Mouse (Mus musculus): ENCODE measurements at regions not wholly inside any gene's neighbourhood (a gene's known extent, or its start where the extent isn't known, plus 50 kb on each side); places are given as distances from the start of the nearest gene placed in this dataset.

DNA sequence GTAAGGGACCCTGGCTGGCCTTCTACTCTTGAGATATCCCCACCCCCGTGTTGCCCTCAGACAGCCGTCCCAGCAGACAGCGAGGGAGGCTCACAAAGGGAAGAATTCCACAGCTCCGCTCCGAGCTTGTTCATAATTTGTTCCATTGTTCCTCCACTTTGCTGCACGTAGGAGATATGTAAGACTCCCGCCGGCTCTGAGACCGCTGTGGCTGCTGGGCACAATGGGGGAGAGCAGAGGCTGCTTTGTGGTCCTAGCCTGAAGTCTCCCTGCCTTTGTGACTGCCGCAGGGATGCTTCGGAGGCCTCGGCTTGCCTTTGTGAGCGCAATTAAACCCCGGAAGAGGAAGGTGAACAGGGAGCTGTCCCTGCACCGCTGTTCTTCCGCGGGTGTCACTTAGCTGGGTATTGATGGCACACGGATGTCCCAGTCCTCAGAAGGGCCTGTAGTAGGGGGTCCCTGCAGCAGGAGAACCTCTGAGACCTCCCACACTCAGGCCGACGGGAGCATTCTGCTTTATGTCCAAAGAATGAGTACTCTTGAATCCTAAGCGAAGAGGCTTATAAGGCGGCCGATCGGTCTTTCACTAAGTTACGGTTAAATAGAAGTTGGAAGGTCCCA, 201.3 kb upstream of the Sall1 start:
- Histone ChIP-seq H3K9ac (no peak overlapping the region), H3K4me3 (replicated peaks) (0 out of 2 replicates have a peak overlapping the region, but pooled peaks have one; percentile 10), H3K27me3 (replicated peaks) (0 out of 2 replicates have a peak, but pooled peaks cover 3% of the 10 kb centered on the region), H3K4me1 (replicated peaks) (0 out of 2 replicates have a peak, but pooled peaks cover 6% of the 10 kb centered on the region), H3K27ac (no peak overlapping the region), H3K9me3 (no peaks in the 10 kb centered on the region), H3K4me2 (replicated peaks) (peak overlapping the region; percentile 53), H3K36me3 (no peaks in the 10 kb centered on the region)
- 28% methylated on average over 25 of the region's 25 CpGs for WGBS
- ATAC-seq = no peak

DNA sequence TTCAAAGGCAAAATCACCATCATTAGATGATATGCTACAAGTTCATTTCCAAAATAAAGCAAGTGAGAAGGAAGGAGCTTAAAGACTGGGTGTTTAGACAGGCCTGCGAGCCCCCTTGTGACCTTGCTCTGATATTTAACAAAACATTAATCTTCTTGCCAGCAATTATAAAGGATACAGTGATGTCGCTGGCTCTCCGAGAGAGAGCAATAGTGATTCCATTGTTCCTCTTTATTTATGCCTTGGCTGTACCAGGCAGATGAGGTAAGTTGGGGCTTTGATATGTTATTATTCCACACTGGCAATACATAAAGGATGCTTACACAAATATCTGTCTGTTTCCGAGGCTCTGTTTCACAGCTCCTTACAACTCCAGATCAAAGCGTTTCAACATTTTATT, 197.7 kb upstream of the Sall1 start:
- WGBS = 40% methylated on average over 5 of the region's 5 CpGs
- H3K36me3 ChIP-seq = no peaks in the 10 kb centered on the region
- H3K9ac ChIP-seq = no peak overlapping the region
- no peak overlapping the region for H3K4me2 ChIP-seq (replicated peaks)
- H3K27ac ChIP-seq = no peak overlapping the region
- H3K4me1 ChIP-seq (replicated peaks) = 0 out of 2 replicates have a peak, but pooled peaks cover 6% of the 10 kb centered on the region
- no peak overlapping the region for H3K4me3 ChIP-seq (replicated peaks)
- ATAC-seq = no peak
- no peaks in the 10 kb centered on the region for H3K9me3 ChIP-seq
- 0 out of 2 replicates have a peak, but pooled peaks cover 3% of the 10 kb centered on the region for H3K27me3 ChIP-seq (replicated peaks)

DNA sequence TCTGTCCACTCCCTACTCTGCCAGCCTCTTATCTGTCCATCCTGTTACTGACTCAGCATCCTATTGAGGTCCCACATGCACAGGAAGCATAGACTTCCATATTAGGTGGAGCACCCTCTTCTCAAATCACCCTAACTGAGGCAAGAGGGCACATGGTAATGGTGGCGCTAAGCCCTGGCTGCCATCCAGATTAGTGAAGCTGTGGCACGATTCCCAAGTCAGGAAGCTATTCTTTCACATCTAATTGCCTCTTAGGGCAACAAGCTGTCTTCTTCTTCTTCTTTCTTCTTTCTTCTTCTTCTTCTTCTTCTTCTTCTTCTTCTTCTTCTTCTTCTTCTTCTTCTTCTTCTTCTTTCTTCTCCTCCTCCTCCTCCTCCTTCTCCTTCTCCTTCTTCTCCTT, 195.7 kb upstream of the Sall1 start:
- Histone ChIP-seq H3K27me3 (replicated peaks) (no peaks in the 10 kb centered on the region), H3K9ac (no peak overlapping the region), H3K36me3 (no peaks in the 10 kb centered on the region), H3K4me2 (replicated peaks) (no peak overlapping the region), H3K4me1 (replicated peaks) (no peaks in the 10 kb centered on the region), H3K27ac (no peak overlapping the region), H3K9me3 (no peaks in the 10 kb centered on the region), H3K4me3 (replicated peaks) (no peak overlapping the region)
- 86% methylated on average over 2 of the region's 2 CpGs for WGBS
- ATAC-seq = no peak

DNA sequence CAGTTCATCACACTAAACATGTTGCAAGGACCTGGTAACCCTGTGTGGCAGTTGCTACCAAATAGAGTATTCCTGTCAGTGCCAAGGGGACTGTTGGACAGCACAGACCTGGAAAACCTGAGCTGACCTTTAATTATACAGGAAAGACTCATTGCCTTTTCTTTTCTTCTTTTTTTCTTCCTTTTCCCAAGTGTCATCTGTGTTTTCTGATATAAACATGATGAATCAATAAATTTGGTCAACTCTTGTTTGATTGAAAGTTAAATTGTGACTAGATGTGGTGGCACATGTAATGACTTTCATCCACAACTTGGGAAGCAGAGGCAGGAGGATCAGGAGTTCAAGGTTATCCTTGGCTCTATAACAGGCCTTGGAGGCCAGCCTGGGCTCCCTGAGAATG, 190.1 kb upstream of the Sall1 start:
- Histone ChIP-seq H3K27me3 (replicated peaks) (no peaks in the 10 kb centered on the region), H3K4me2 (replicated peaks) (no peak overlapping the region), H3K4me1 (replicated peaks) (no peaks in the 10 kb centered on the region), H3K36me3 (no peaks in the 10 kb centered on the region), H3K9me3 (no peaks in the 10 kb centered on the region), H3K9ac (no peak overlapping the region), H3K4me3 (replicated peaks) (no peak overlapping the region), H3K27ac (no peak overlapping the region)
- ATAC-seq = no peak

DNA sequence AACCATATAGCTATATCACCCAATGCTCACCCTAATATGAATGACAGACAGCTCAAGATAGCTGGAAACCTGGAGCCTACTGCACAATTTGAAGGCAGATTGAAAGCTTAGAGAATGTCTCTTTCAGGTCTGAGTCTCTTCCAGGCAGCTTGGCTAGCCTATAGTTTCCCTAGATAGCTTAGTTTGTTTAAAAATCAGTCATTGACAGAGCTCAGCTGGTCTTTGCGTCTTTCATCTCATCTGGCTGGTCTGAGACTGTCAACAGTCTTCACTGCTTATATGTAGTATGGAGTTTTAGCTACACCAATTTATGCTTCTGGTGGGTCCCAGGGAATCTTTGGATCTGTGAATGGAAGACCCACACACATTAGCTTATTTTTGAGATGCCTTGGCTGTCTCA, 188.4 kb upstream of the Sall1 start:
- 44% methylated on average over 1 of the region's 1 CpGs for WGBS
- H3K9ac ChIP-seq = no peak overlapping the region
- no peak overlapping the region for H3K4me3 ChIP-seq (replicated peaks)
- no peaks in the 10 kb centered on the region for H3K4me1 ChIP-seq (replicated peaks)
- no peaks in the 10 kb centered on the region for H3K9me3 ChIP-seq
- no peak for ATAC-seq
- H3K27me3 ChIP-seq (replicated peaks) = no peaks in the 10 kb centered on the region
- H3K27ac ChIP-seq = no peak overlapping the region
- no peak overlapping the region for H3K4me2 ChIP-seq (replicated peaks)
- no peaks in the 10 kb centered on the region for H3K36me3 ChIP-seq

DNA sequence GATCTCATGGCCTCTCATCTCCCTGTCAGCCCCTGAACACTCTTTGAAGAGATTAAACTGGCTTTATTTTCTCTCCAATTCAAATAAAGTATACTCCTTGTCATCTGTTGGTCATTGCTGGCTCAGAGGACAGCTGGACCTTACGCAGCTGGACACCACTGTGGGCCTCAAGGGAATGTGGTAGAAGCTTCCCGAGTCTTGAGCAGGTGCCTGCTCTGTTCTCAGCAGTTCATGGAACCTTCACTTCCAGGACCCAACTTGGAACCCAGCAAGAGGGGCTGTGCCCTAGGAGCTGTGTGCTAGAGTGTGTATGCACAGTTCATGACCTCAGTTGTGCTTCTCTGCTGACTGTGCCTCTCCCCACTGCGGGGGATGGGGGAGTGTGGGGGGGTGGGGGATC, 185.2 kb upstream of the Sall1 start:
- Histone ChIP-seq H3K27ac (no peak overlapping the region), H3K4me3 (replicated peaks) (no peak overlapping the region), H3K4me2 (replicated peaks) (no peak overlapping the region), H3K27me3 (replicated peaks) (no peaks in the 10 kb centered on the region), H3K9ac (no peak overlapping the region), H3K4me1 (replicated peaks) (no peaks in the 10 kb centered on the region), H3K9me3 (no peaks in the 10 kb centered on the region), H3K36me3 (no peaks in the 10 kb centered on the region)
- WGBS = 83% methylated on average over 3 of the region's 3 CpGs
- no peak for ATAC-seq

DNA sequence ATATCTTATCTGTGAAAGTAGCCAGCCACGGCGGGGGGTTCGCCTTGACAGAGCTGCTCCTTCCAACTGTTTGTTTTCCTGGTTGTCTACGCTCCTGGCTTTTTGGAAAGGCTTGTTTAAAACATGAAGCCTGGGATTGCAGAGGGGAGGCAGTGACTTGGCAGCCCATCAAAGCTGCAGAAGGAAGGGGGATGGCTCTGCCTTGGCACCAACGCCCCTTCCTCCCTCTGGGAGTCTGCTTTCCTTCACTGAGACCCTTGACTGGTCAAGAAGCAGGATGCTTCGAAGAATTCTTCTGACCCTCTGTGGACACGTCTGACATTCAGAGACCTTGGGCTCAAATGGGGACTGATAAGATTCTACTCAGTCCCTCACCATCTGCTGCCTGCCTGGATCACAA, 176.9 kb upstream of the Sall1 start:
- Histone ChIP-seq H3K27me3 (replicated peaks) (no peaks in the 10 kb centered on the region), H3K36me3 (no peaks in the 10 kb centered on the region), H3K4me1 (replicated peaks) (no peaks in the 10 kb centered on the region), H3K4me2 (replicated peaks) (no peak overlapping the region), H3K9me3 (no peaks in the 10 kb centered on the region), H3K4me3 (replicated peaks) (no peak overlapping the region), H3K9ac (no peak overlapping the region), H3K27ac (no peak overlapping the region)
- ATAC-seq = no peak
- WGBS = 22% methylated on average over 7 of the region's 7 CpGs

DNA sequence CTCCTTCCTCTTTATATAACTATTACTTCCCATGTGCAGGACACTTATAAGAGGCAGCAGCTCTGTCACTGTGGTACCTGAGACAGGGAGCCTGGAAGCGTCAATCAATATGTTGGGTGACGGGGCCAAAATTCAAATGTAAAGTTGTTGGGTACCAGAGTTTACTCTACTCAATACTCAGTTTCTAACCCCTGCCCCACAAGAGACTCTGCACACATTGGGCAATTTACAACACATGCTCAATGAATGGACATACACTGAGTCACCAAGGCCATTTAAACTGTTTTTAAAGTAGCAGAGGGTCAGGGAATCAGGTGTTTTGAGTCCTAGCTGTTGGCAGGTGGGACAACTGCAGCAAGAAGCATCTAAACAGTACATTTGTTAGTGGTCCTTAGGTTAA, 176.4 kb upstream of the Sall1 start:
- H3K9me3 ChIP-seq = no peaks in the 10 kb centered on the region
- 91% methylated on average over 2 of the region's 2 CpGs for WGBS
- no peaks in the 10 kb centered on the region for H3K27me3 ChIP-seq (replicated peaks)
- no peak overlapping the region for H3K9ac ChIP-seq
- H3K36me3 ChIP-seq = no peaks in the 10 kb centered on the region
- no peak overlapping the region for H3K27ac ChIP-seq
- no peak overlapping the region for H3K4me2 ChIP-seq (replicated peaks)
- no peak overlapping the region for H3K4me3 ChIP-seq (replicated peaks)
- no peak for ATAC-seq
- no peaks in the 10 kb centered on the region for H3K4me1 ChIP-seq (replicated peaks)

DNA sequence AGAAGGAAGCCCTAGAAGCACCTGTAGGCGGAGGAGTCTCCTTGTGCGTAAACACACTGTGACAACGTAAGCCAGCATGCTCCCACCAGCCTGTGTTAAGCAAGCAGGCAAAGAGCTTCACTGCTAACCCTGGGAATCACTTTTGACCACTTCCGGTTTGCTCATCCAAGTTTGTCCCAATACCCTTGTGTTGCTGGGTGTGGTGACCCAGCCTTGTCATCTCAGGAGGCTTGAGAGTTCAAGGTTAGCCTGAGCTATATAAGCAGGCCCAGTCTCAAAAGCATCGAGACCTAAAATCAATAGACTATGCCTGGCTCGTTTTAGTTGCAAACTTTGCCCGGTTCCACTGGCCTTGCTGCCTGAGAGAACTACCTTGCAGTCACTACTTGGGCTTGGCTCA, 175.2 kb upstream of the Sall1 start:
- no peaks in the 10 kb centered on the region for H3K27me3 ChIP-seq (replicated peaks)
- H3K27ac ChIP-seq = no peak overlapping the region
- WGBS = 75% methylated on average over 7 of the region's 7 CpGs
- ATAC-seq = no peak
- no peaks in the 10 kb centered on the region for H3K9me3 ChIP-seq
- H3K36me3 ChIP-seq = no peaks in the 10 kb centered on the region
- H3K4me3 ChIP-seq (replicated peaks) = no peak overlapping the region
- no peaks in the 10 kb centered on the region for H3K4me1 ChIP-seq (replicated peaks)
- H3K9ac ChIP-seq = no peak overlapping the region
- H3K4me2 ChIP-seq (replicated peaks) = no peak overlapping the region

DNA sequence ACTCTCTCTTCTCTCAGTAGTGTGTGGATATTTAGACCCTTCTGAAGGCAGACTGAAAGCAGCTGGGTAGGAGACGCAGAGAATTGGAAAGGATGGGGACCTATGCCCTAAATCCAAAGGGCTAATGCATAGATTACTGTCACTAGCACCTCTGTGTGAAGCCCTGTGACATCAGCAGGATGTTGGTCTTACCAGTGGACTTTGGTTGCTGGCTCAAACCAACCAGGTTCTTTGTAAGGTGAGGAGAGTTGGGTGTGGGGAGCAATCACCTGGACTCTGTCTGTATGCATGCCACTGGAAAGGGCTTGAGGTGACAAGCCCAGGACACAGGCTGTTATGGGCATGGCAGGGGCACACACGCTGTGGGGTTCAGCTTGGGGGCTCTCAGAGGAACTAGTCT, 173.7 kb upstream of the Sall1 start:
- 85% methylated on average over 2 of the region's 2 CpGs for WGBS
- H3K36me3 ChIP-seq = no peaks in the 10 kb centered on the region
- H3K27ac ChIP-seq = no peak overlapping the region
- no peak overlapping the region for H3K4me3 ChIP-seq (replicated peaks)
- no peaks in the 10 kb centered on the region for H3K9me3 ChIP-seq
- H3K4me2 ChIP-seq (replicated peaks) = no peak overlapping the region
- no peak overlapping the region for H3K9ac ChIP-seq
- no peak for ATAC-seq
- H3K27me3 ChIP-seq (replicated peaks) = no peaks in the 10 kb centered on the region
- H3K4me1 ChIP-seq (replicated peaks) = no peaks in the 10 kb centered on the region

DNA sequence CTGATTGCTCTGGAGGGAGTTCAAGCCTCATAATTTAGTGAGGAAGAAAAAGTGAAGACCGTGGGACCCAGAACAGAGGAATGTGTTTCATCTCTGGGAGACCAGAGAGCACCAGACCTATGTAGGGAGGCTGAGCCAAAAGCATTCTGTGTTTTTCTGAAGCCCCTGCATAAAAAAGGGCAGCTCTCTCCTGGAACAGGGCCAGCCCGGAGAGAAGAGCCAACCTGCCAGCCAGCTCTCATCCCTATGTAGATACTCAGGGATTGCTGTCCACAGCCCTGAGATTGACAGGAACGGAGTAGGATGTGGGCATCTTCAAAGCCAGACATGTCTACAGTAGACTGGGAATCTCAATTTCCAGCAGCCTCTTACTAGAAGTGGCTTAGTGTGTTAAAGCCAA, 168.0 kb upstream of the Sall1 start:
- no peaks in the 10 kb centered on the region for H3K9me3 ChIP-seq
- ATAC-seq = no peak
- H3K27me3 ChIP-seq (replicated peaks) = no peaks in the 10 kb centered on the region
- no peak overlapping the region for H3K9ac ChIP-seq
- no peaks in the 10 kb centered on the region for H3K4me1 ChIP-seq (replicated peaks)
- WGBS = 76% methylated on average over 3 of the region's 3 CpGs
- no peak overlapping the region for H3K4me3 ChIP-seq (replicated peaks)
- H3K27ac ChIP-seq = no peak overlapping the region
- H3K4me2 ChIP-seq (replicated peaks) = no peak overlapping the region
- no peaks in the 10 kb centered on the region for H3K36me3 ChIP-seq

DNA sequence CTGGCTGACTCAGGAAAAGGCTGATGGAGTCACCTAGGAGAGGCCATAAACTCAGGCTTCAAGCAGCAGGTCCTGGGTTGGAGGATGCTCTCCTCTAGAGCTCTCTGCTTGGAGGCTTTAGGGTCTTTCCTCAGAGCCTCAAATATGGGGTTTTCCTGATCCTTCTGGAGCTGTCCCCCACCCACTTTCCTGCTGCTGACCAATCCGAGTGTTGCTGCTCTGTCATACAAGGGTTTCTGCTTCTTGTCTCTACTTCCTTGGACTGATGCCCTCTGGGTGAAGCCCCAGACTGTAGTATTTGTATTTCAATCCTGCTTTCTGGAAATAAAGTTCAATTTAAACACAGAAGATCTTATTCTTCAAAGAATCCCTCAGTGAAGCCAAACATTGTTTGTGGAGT, 166.7 kb upstream of the Sall1 start:
- peak overlapping the region; percentile 22; the same call in 1 of the 2 replicates for H3K27ac ChIP-seq
- no peaks in the 10 kb centered on the region for H3K9me3 ChIP-seq
- no peaks in the 10 kb centered on the region for H3K36me3 ChIP-seq
- H3K4me1 ChIP-seq (replicated peaks) = no peaks in the 10 kb centered on the region
- no peak overlapping the region for H3K9ac ChIP-seq
- H3K4me3 ChIP-seq (replicated peaks) = no peak overlapping the region
- H3K4me2 ChIP-seq (replicated peaks) = no peak overlapping the region
- ATAC-seq = peak; percentile 71
- WGBS = 46% methylated on average over 1 of the region's 1 CpGs
- no peaks in the 10 kb centered on the region for H3K27me3 ChIP-seq (replicated peaks)

DNA sequence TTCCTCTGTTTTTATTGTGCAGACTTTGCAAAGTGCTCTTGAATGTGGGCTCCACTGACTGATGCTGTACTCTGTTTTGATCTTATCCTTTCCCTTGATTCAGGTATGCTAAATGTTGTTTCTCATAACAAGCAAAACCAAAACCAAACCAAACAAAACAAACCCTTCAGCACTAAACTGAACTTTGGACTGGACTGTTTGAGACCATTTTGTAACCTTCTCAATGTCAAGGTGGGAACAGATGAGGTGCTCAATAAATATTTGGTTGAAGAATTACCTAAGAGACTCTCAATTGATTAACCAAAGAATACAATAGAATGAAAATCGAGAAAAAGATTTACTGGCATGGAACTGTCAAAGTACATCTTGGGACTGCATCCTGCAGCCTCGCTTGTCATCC, 163.9 kb upstream of the Sall1 start:
- no peak for ATAC-seq
- H3K9me3 ChIP-seq = no peaks in the 10 kb centered on the region
- WGBS = 73% methylated on average over 2 of the region's 2 CpGs

More for the DNA sequence above, 163.9 kb upstream of the Sall1 start:
- Histone ChIP-seq H3K27ac (no peak overlapping the region), H3K4me1 (replicated peaks) (no peaks in the 10 kb centered on the region), H3K27me3 (replicated peaks) (no peaks in the 10 kb centered on the region), H3K9ac (no peak overlapping the region), H3K4me3 (replicated peaks) (no peak overlapping the region), H3K36me3 (no peaks in the 10 kb centered on the region), H3K4me2 (replicated peaks) (no peak overlapping the region)

Measured in intestine, embryonic 15.5 days (tissue).